Mouse (Mus musculus) megakaryocyte, embryonic 14.5 days (primary cell): Measurements from ENCODE around the gene Cmah.

Experiments
- FLI1 ChIP-seq: IDR thresholded peaks from 2 replicates; pipeline ENCODE4 v1.6.1; 2012; ENCODE audit warnings: low read length, inconsistent platforms, mixed read lengths
- GATA1 ChIP-seq: IDR thresholded peaks from 3 replicates; pipeline ENCODE4 v1.6.1; 2012; ENCODE audit warnings: mixed read lengths, low read length, inconsistent platforms, borderline replicate concordance

GRCm38 (mm10) chr13:24372893-24373599 is 45.8 kb downstream of the Cmah start:
- no peak for TF ChIP-seq GATA1
- no peak for TF ChIP-seq FLI1
